Mouse (Mus musculus) cerebellum, adult 2 months (tissue): ENCODE results near the gene Syngr1. TPM values are rescaled to one million over a fixed set of nuclear protein-coding genes. Genes with fewer than 3 reads are reported as not detected.
"Not testable (repeated sequence)": the region's sequence is repeated elsewhere in the genome, so short reads cannot be mapped to it uniquely, and the experiment has no call there.

Source experiments
- DNase-seq, 2 experiments: peaks; one replicate each; pipeline ENCODE4 v3.0.0; 2021
- H3K27ac ChIP-seq: fragments of 200-500 bp; 2 replicates; pipeline ENCODE4 v1.5.1; 2012; ENCODE audit warnings: low read length, control low read depth, inconsistent platforms; ENCODE audit not compliant: insufficient read depth
- H3K27me3 ChIP-seq: fragments of 200-500 bp; 2 replicates; pipeline ENCODE4 v1.6.1; 2012; ENCODE audit warnings: inconsistent platforms, mild to moderate bottlenecking, low read length, moderate library complexity; ENCODE audit not compliant: control insufficient read depth, insufficient read depth
- H3K4me1 ChIP-seq: fragments of 200-500 bp; 2 replicates; pipeline ENCODE4 v1.6.1; 2011; ENCODE audit warnings: low read length; ENCODE audit not compliant: control insufficient read depth, insufficient read depth
- H3K4me3 ChIP-seq: fragments of 200-500 bp; replicated peaks from 2 replicates; pipeline ENCODE3; 2011; ENCODE audit warnings: mild to moderate bottlenecking, low read depth, low read length, control low read depth; ENCODE audit not compliant: insufficient read depth
- CTCF ChIP-seq: fragments of 200-500 bp; IDR thresholded peaks from 2 replicates; pipeline ENCODE4 v1.5.1; 2011; ENCODE audit warnings: low read depth, mild to moderate bottlenecking, control low read depth, low read length, moderate library complexity, borderline replicate concordance; ENCODE audit not compliant: insufficient read depth
- POLR2A ChIP-seq: fragments of 200-500 bp; IDR thresholded peaks from 2 replicates; pipeline ENCODE4 v1.6.1; 2011; ENCODE audit warnings: low read length, control low read depth, borderline replicate concordance; ENCODE audit not compliant: insufficient read depth
- WGBS: fragments of 180-500 bp; shearing (Covaris S2); methylation state at CpG from one replicate; pipeline ENCODE4 v1.1.7; 2018; 5-methylcytosine and 5-hydroxymethylcytosine counted together
- polyA plus RNA-seq: library from polyadenylated mRNA; depleted of rRNA; stranded (reverse); fragments of >200 nt; gene quantifications from 2 replicates; pipeline ENCODE4 v1.2.3, GENCODE M21; 2012

Syngr1 gene
- polyA plus RNA-seq, 1 experiment = 448 TPM

GRCm38 (mm10) chr15:80115256-80115655, 24.1 kb downstream of the Syngr1 start:
- no peak overlapping the region for H3K27ac ChIP-seq
- H3K27me3 ChIP-seq = no peaks in the 10 kb centered on the region
- no peak overlapping the region for H3K4me3 ChIP-seq
- DNase-seq = no peak
- TF ChIP-seq CTCF = no peak
- TF ChIP-seq POLR2A = no peak
- H3K4me1 ChIP-seq = peaks cover 17% of the 10 kb centered on the region
- 62% methylated on average over 5 of the region's 5 CpGs for WGBS

GRCm38 (mm10) chr15:80115866-80116794, 25.0 kb downstream of the Syngr1 start:
- WGBS = 49% methylated on average over 13 of the region's 13 CpGs

GRCm38 (mm10) chr15:80117154-80117553, 26.0 kb downstream of the Syngr1 start:
- no peak for DNase-seq
- TF ChIP-seq POLR2A (no peak), CTCF (no peak)
- H3K27ac ChIP-seq = no peak overlapping the region
- no peaks in the 10 kb centered on the region for H3K27me3 ChIP-seq
- no peak overlapping the region for H3K4me3 ChIP-seq
- 61% methylated on average over 8 of the region's 8 CpGs for WGBS
- H3K4me1 ChIP-seq = peaks cover 5% of the 10 kb centered on the region; the same call in 1 of the 2 replicates

More at GRCm38 (mm10) chr15:80115866-80116794, 25.0 kb downstream of the Syngr1 start:
- TF ChIP-seq CTCF = no peak
- no peak for TF ChIP-seq POLR2A
- no peak for DNase-seq
- Histone ChIP-seq H3K27me3 (no peaks in the 10 kb centered on the region), H3K4me1 (peaks cover 9% of the 10 kb centered on the region), H3K4me3 (no peak overlapping the region), H3K27ac (no peak overlapping the region)

GRCm38 (mm10) chr15:80119076-80119475, 27.9 kb downstream of the Syngr1 start:
- 93% methylated on average over 6 of the region's 6 CpGs for WGBS
- H3K4me1 ChIP-seq = peaks cover 15% of the 10 kb centered on the region; the same call in 1 of the 2 replicates
- no peak for DNase-seq
- no peak for TF ChIP-seq POLR2A
- no peak overlapping the region for H3K27ac ChIP-seq
- H3K27me3 ChIP-seq = no peaks in the 10 kb centered on the region
- no peak overlapping the region for H3K4me3 ChIP-seq

- Histone ChIP-seq H3K4me1 (peaks cover 10% of the 10 kb centered on the region; the same call in 1 of the 2 replicates), H3K27me3 (no peaks in the 10 kb centered on the region), H3K4me3 (no peak overlapping the region), H3K27ac (peak overlapping the region; percentile 43)
- DNase-seq = peak; percentile 96 to 99
- WGBS = 3% methylated on average over 9 of the region's 9 CpGs
- no peak; the same call in 1 of the 2 replicates for TF ChIP-seq POLR2A
- no peak for TF ChIP-seq CTCF
Measured at GRCm38 (mm10) chr15:80121721-80122325, 30.7 kb downstream of the Syngr1 start.

- peak; percentile 43 to 58 for DNase-seq
Measured at GRCm38 (mm10) chr15:80122431-80122830, 31.3 kb downstream of the Syngr1 start.

GRCm38 (mm10) chr15:80124651-80125050, 33.5 kb downstream of the Syngr1 start:
- peaks cover 15% of the 10 kb centered on the region; the same call in 1 of the 2 replicates for H3K4me1 ChIP-seq
- DNase-seq = no peak
- TF ChIP-seq POLR2A (no peak), CTCF (no peak)
- H3K27me3 ChIP-seq = no peaks in the 10 kb centered on the region
- WGBS = 87% methylated on average over 4 of the region's 4 CpGs
- no peak overlapping the region for H3K4me3 ChIP-seq
- no peak overlapping the region for H3K27ac ChIP-seq

More at GRCm38 (mm10) chr15:80122431-80122830, 31.3 kb downstream of the Syngr1 start:
- 31% methylated on average over 6 of the region's 6 CpGs for WGBS
- H3K27ac ChIP-seq = peak overlapping the region; percentile 48; the same call in 1 of the 2 replicates
- not testable (repeated sequence) for H3K4me3 ChIP-seq, H3K27me3 ChIP-seq
- H3K4me1 ChIP-seq = peaks cover 10% of the 10 kb centered on the region; the same call in 1 of the 2 replicates
